Mouse (Mus musculus) liver, adult 2 months (tissue): ENCODE data around the gene Slc26a1.

Experiments
- CTCF ChIP-seq: fragments of 200-500 bp; IDR thresholded peaks from 2 replicates; pipeline ENCODE4 v1.5.1; 2011; ENCODE audit warnings: low read depth, low read length, control low read depth
- POLR2A ChIP-seq: fragments of 200-500 bp; IDR thresholded peaks from 2 replicates; pipeline ENCODE4 v1.6.1; 2011; ENCODE audit warnings: low read length, control low read depth; ENCODE audit not compliant: insufficient read depth; ENCODE audit errors: extremely low read depth

DNA sequence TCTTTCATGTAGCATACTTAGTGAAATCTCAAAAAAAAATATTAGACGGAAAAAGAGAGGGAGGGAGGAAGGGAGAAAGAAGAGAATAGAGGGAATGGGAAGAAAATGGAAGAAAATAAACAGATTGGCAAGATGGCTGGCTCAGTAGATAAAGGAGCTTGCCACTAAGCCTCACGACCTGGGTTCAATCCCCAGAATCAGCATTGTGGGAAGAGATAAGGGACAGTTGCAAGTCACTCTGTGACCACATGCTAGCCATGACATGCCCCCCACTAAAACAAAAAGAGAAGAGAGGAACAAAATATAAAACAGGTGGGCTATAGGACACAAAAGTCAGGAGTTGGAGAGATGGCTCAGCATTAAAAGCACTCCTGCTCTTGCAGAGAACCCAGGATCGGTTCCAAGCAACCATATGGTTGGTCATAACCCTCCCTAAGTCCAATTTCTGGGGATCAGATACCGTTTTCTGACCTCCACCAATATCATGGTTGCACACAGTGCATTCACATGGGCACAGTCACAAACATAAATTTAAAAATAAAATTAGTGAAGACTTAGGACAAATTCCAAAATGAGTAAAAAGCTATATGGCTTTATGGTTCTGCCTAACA, 49.2 kb downstream of the Slc26a1 start:
- TF ChIP-seq POLR2A (no peak), CTCF (no peak)
